In genomic region chr7:79274473-79275010, GRCm38 (mm10) we compare ENCODE assay signal across 8 mouse cellular contexts. TPM values are rescaled to one million over a fixed set of nuclear protein-coding genes. Genes with fewer than 3 reads are reported as not detected.
DNase-seq lines count a peak whose midpoint lies in the region; ATAC-seq and TF ChIP-seq lines count a peak whose summit lies in the region.

No protein-coding gene starts in this region.

- peaks cover 94% of the 10 kb centered on the region for H3K4me1 ChIP-seq in erythroblast, embryonic 14.5 days (ENCODE audit: control insufficient read depth)
- H3K4me1 ChIP-seq in spleen, adult 2 months (ENCODE audit: control insufficient read depth, insufficient read depth, insufficient read length), result peaks cover 27% of the 10 kb centered on the region
- peaks cover 40% of the 10 kb centered on the region for H3K4me1 ChIP-seq in limb, embryonic 15.5 days
- H3K4me1 ChIP-seq in stomach, embryonic 15.5 days, result peaks cover 42% of the 10 kb centered on the region

- no peak overlapping the region for H3K27ac ChIP-seq in spleen, adult 2 months (ENCODE audit: insufficient read depth, low read length)
- no peak overlapping the region for H3K27ac ChIP-seq in limb, embryonic 15.5 days
- H3K27ac ChIP-seq in stomach, embryonic 15.5 days, result no peak overlapping the region

- DNase-seq in spleen, adult 2 months (ENCODE audit: low read depth in 1 of 2, low spot score in 2 of 2), result no peak
- no peak for DNase-seq in spleen, adult 18-20 months
- no peak for DNase-seq in layer of hippocampus, postnatal 10 days (ENCODE audit: low spot score in 2 of 2)
- DNase-seq in Muller cell, postnatal 12 days (ENCODE audit: inconsistent ontology term), result no peak

- no peaks in the 10 kb centered on the region for H3K9me3 ChIP-seq in erythroblast, embryonic 14.5 days (ENCODE audit: control insufficient read depth, low read length)
- H3K9me3 ChIP-seq in limb, embryonic 15.5 days, result no peaks in the 10 kb centered on the region
- H3K9me3 ChIP-seq in stomach, embryonic 15.5 days, result no peaks in the 10 kb centered on the region

- peak overlapping the region; percentile 81 for H3K4me2 ChIP-seq in limb, embryonic 15.5 days
- peak overlapping the region; percentile 79 for H3K4me2 ChIP-seq in stomach, embryonic 15.5 days

- 75% methylated on average over 8 of the region's 8 CpGs for WGBS in spleen, adult 2 months
- WGBS in limb, embryonic 15.5 days, result 72% methylated on average over 8 of the region's 8 CpGs
- WGBS in stomach, embryonic 15.5 days, result 70% methylated on average over 8 of the region's 8 CpGs

- TF ChIP-seq CTCF in spleen, adult 2 months (IDR thresholded peaks at IDR 0.05; ENCODE audit: extremely low read depth, insufficient read depth, insufficient read length, insufficient replicate concordance), result no peak

- peaks cover 51% of the 10 kb centered on the region for H3K36me3 ChIP-seq in erythroblast, embryonic 14.5 days (ENCODE audit: control insufficient read depth)
- H3K36me3 ChIP-seq in spleen, adult 2 months (ENCODE audit: control insufficient read depth, insufficient read depth, low read length), result no peaks in the 10 kb centered on the region
- no peaks in the 10 kb centered on the region for H3K36me3 ChIP-seq in limb, embryonic 15.5 days
- no peaks in the 10 kb centered on the region for H3K36me3 ChIP-seq in stomach, embryonic 15.5 days

- no peak overlapping the region for H3K9ac ChIP-seq in limb, embryonic 15.5 days
- no peak overlapping the region for H3K9ac ChIP-seq in stomach, embryonic 15.5 days

- ATAC-seq in erythroblast, adult 5-6 weeks (replicated peaks; ENCODE audit: low FRiP score, poor library complexity, severe bottlenecking), result no peak
- ATAC-seq in limb, embryonic 15.5 days (ENCODE audit: insufficient number of reproducible peaks, low FRiP score, low TSS enrichment, low read depth), result no peak
- no peak for ATAC-seq in stomach, embryonic 15.5 days (ENCODE audit: insufficient read depth, low FRiP score, low read depth)

- no peaks in the 10 kb centered on the region for H3K27me3 ChIP-seq in erythroblast, embryonic 14.5 days (ENCODE audit: control insufficient read depth)
- H3K27me3 ChIP-seq in spleen, adult 2 months (ENCODE audit: control insufficient read depth, insufficient read depth, low read length), result no peaks in the 10 kb centered on the region
- H3K27me3 ChIP-seq in limb, embryonic 15.5 days, result no peaks in the 10 kb centered on the region
- H3K27me3 ChIP-seq in stomach, embryonic 15.5 days (replicated peaks), result no peaks in the 10 kb centered on the region

- no peak for TF ChIP-seq POLR2A in spleen, adult 2 months (IDR thresholded peaks at IDR 0.05; ENCODE audit: low read depth, low read length)

- peak overlapping the region; percentile 86 for H3K4me3 ChIP-seq in erythroblast, embryonic 14.5 days (replicated peaks)
- peak overlapping the region; percentile 91; the same call in 1 of the 2 replicates for H3K4me3 ChIP-seq in spleen, adult 2 months (ENCODE audit: extremely low read depth, insufficient read depth, insufficient read length)
- peak overlapping the region; percentile 87 for H3K4me3 ChIP-seq in limb, embryonic 15.5 days
- H3K4me3 ChIP-seq in stomach, embryonic 15.5 days (replicated peaks), result peak overlapping the region; percentile 59

RNA-seq across cellular contexts. Expression of gene Abhd2, which starts 1.5 kb away (rescaled TPM):
- polyA plus RNA-seq in erythroblast, embryonic 14.5 days (2012), result 1.0 and 1.6 TPM in 2 replicates
- total RNA-seq in erythroblast, adult 5-6 weeks (2015; ENCODE audit: low replicate concordance), result 19.0 and 19.6 TPM in 2 replicates
- 12.1 and 14.9 TPM in 2 replicates for total RNA-seq in erythroblast, adult 5-6 weeks (2017; ENCODE audit: low replicate concordance)
- 12.8 and 13.5 TPM in 2 replicates for polyA plus RNA-seq in spleen, adult 2 months (2012; rRNA removed)
- 9.5 and 9.6 TPM in 2 replicates for polyA plus RNA-seq in limb, embryonic 15.5 days (2015; fragmentation: Nextera tagmentation; extraction: Ambion mirVana)
- polyA plus RNA-seq in stomach, embryonic 15.5 days (2015; fragmentation: Nextera tagmentation; extraction: Ambion mirVana), result 12.0 and 13.2 TPM in 2 replicates
- total RNA-seq in layer of hippocampus, postnatal 10 days (2021), result 100 to 1,000 TPM in 1 of 2 experiments, 10 to 100 TPM in 1; 93.4 to 101 TPM
